Mouse (Mus musculus): Measurements from ENCODE around the gene Rpl11. TPM values are rescaled to one million over a fixed set of nuclear protein-coding genes. Genes with fewer than 3 reads are reported as not detected.

The Rpl11 gene
- total RNA-seq, 2 experiments from 2014 or later: 216 to 244 TPM

DNA sequence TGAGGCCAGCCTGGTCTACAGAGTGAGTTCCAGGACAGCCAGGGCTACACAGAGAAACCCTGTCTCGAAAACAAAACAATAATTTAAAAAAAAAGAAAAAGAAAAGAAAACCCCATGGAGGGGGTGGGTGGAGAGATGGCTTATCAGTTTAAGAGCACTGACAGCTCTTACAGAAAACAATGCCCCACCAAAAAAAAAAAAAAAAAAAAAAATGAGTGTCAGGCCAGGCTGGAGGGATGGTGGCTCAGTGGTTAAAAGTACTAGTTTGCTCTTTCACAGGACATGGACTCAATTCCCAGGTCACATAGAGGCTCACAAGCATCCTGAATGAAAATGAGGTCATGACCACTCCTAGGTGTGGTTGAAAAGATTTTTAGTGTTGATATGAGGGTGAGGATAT, 20.0 kb downstream of the Rpl11 start:
- DNase-seq (ENCODE audit: low spot score in 2 of 2): no peak
- intact Hi-C loops (cut with DNase I): no loop called here

DNA sequence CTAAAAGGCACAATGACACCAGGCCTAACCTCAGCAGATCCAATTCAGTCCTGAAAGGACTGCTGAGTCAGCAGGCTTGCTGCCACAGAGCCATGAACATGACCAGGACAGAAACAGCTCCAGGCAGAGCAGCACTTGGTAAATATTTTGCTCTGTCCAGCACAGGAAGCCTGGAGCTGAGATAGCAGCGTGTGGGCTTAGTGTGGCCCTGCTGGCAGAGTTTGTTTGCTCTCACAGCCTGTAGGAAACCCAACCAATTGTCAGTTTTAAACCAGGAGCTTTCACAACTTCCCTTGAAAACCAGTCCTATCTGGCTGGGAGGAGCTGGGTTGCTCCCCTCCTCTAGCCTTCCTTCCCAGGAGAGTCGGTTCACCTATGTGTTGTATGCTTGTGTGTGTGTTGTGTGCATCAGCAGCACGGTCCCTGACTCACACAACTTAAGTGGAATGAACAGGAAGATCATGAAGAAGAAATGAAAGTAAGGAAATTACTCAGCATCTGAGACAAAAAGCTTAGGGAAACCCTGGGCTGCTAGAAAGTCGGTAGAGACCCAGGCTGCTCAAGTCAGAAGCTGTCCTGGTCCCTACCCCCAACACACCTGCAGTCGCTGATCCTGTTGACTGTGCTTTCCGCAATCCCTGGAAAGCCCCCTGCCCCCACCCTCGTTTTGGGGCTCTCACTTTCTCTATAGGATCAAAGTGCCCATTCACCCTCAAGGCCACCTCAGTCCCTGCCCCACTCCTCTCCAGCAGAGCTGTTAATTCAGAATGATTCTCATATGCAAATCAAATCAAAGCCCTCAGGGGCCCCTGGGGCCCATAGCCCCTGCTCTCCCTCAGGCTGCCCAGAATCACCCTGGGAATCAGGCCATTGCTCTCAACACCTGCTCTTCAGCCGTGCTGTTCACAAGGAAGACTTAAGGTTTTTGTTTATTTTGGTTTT, 22.0 kb downstream of the Rpl11 start:
- intact Hi-C loops (cut with DNase I): no loop called here

DNA sequence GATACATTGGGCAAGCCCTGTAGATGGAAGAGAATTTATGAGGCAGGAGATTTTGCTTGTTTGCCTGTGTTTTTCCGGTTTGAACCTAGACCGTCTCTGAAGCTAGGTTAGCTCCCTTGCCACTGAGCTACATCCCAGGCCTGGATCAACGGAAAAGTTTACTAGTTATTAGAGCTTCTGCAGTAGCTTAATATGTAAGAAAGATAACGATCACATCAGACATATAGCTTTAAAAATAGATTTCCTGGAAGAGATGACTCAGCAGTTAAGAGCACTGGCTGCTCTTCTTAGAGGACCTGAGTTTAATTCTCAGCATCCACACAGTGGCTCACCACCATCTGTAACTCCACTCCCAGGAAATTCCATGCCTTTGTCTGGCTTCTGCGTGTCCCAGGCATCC, 24.5 kb downstream of the Rpl11 start:
- intact Hi-C loops (cut with DNase I): no loop called here

More for the DNA sequence above, 22.0 kb downstream of the Rpl11 start:
- peak in 1 of 2 experiments; percentile 16 for DNase-seq (ENCODE audit: low spot score in 2 of 2)

DNA sequence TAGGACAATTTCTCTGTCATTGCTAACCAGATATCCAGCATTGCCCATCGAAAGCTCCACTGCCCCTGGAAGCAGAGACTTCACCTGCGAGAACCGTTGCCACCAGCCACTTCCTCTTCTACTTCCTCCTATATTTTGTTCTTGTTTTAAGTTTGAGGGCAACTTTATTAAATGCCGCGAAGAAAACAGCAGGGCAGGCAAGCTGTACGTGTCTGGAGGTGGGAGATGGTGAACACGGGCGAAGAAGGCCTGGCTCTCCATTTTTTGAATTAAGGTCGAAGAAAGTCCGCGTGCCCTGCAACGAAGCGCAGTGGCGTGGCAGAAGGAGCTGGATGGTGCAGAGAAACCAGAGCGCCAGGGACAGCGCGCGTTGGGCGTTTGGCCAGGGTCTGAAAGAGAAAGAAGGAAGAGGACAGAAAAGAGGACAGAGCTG, 25.1 kb downstream of the Rpl11 start:
- no peak for DNase-seq (ENCODE audit: low spot score in 2 of 2)
- intact Hi-C loops (cut with DNase I): no loop called here

More for the DNA sequence above, 24.5 kb downstream of the Rpl11 start:
- DNase-seq (ENCODE audit: low spot score in 2 of 2): no peak

DNA sequence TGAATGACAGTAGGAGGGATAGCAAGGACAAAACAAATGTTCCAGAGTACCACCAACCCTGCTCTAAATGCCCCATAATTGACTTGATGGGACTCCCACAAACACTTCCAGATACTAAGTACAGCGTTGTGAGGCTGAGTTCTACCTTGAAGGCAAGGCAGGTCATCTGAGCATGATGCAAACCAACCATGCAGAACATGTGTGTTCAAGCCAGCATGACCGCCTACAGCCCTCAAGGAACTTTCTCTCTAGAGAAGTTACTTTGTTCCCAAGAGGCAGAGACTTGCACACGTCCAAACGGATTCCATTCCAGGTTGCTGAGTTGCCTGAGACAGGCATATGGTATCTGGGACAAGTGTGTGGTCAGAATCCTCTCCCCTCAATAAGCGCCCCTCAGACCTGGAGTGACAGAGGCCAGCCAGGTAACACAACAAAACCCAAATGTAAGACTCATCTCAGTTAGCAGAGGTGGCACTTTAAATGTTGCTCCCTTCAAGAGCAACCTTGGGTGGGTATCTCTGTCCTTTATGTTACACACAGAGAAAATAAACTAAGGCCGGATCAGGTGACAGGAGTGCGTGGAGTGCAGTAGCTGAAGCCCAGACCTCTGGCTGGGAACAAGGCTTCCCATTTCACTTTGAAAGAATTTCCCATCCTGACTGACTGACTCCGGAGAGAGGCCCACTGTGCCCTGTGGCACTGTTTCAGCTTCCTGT, 25.7 kb downstream of the Rpl11 start:
- intact Hi-C loops (cut with DNase I): no loop called here
- no peak for DNase-seq (ENCODE audit: low spot score in 2 of 2)

DNA sequence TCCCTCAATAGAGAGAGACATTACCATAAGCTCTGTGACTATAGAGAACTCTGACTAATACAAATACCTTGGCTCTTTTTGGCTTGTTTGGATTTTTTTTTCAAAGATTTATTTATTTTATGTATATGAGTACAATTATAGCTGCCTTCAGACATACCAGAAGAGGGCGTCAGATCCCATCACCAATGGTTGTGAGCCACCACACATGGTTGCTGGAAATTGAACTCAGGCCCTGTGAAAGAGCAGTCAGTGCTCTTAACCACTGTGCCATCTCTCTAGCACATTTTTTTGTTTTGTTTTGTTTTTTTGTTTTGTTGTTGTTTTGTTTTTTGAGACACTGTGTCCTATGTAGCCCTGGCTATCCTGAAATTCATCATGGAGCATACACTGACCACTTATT, 27.9 kb downstream of the Rpl11 start:
- intact Hi-C loops (cut with DNase I): no loop called here
- DNase-seq (ENCODE audit: low spot score in 2 of 2): no peak

DNA sequence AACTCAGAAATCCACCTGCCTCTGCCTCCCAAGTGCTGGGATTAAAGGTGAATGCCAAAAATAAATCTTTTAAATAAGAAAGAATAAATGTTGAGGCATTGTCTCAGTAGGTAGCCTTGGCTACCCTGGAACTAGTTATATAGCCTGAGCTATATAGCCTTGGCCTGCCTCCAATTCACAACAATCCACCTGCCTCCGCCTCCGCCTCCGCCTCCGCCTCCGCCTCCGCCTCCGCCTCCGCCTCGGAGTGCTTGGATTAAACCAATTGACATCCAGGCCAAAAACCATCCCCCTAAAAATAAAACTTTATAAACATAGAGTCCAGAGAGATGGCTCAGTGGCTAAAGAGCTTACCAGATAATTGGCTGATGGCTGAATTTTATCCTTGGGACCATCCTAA, 30.3 kb downstream of the Rpl11 start:
- no peak for DNase-seq (ENCODE audit: low spot score in 2 of 2)
- intact Hi-C loops (cut with DNase I): no loop called here

DNA sequence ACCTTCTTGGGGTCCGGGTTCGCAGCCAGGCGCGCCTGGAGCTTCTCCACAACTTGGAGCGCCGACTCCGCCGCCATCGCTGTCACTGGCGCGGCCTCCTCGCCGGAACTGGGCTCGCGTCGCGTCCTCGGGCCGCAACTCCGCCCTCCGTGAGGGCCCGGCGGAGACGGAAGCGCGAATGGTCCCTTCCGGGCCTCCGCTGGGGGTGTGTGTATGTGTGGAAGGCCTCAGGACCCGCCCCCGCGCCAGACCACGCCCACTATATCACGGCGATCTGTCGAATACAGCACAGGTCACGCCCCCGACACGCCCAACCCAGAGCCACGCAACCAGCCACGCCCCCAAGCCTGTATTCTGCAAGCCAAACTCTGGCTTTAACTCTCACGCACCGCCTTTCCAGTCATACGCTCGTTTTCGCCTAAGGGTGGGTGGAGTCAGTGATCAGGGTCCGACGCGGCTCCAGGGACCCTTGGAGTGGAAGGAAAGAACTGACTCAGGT, 31.6 kb downstream of the Rpl11 start, which contains the start of gene Eloa:
Gene Eloa (minus strand): TSS at position 215 of the 499 bp plus-strand sequence.
- DNase-seq (ENCODE audit: low spot score in 2 of 2): peak; percentile 99
- intact Hi-C loops (cut with DNase I): no loop called here

DNA sequence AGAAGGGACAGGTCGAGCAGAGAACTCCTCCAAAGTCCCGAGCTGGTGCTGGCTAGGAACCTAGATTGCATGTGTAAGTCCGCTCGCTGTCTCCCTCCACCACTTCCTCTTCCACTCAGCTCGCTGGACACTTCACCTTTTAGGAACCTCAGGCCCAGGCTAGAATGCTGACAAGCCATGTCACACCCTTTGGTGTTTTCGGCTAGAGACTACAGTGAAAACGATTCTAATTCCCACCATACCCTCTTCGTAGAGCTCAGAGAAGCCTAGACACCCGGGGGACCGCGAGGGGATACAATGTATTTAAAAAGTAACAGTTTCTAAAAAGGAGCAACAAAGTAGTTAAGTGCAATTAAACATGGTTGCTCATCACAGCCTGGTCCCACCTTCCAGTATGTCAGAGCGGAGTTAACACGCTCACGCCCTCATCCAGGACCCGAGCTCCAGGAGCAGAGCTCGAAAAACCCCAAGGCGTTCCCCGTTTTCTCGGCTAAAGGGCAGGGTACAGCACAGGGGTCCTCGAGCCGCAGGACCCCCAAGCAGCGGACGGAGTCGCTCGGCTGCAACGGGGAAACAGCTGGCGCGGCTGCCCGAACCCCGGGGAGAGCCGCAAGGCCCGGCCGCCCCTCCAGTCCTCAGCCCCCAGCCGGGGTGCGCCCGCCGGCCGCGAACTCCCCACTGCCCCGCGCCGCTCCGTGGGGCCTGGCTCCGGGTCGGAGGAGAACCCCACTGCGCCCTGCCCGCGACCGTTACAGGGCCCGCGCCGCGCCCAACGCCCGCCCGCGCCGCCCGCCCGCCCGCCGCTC, 32.3 kb downstream of the Rpl11 start:
- intact Hi-C loops (cut with DNase I): no loop called here
- DNase-seq (ENCODE audit: low spot score in 2 of 2): no peak

DNA sequence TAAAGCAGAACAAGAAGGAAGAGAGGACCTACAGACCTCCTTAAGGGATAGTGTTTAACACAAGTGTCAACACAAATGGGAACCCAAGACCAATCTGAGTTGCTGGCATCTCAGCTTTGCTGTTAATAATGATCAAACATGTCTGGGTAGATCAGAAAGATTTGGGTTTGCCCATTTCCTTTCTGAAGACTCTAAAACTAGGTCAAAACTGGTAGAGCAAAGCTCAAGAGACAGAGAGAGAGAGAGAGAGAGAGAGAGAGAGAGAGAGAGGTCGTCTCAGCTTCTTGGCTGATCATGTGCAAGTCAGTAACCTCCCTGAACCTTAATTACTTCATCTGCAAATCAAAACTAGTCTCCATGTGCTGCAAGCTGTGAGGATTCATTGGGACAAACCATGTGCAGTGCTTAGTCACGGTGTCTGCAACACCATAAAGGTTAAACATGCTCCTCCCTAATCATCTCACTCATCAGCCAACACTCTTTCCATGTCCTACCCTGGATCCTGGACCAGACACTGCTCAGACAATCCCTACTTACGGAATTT, 37.1 kb downstream of the Rpl11 start:
- DNase-seq (ENCODE audit: low spot score in 2 of 2): no peak
- intact Hi-C loops (cut with DNase I): no loop called here

DNA sequence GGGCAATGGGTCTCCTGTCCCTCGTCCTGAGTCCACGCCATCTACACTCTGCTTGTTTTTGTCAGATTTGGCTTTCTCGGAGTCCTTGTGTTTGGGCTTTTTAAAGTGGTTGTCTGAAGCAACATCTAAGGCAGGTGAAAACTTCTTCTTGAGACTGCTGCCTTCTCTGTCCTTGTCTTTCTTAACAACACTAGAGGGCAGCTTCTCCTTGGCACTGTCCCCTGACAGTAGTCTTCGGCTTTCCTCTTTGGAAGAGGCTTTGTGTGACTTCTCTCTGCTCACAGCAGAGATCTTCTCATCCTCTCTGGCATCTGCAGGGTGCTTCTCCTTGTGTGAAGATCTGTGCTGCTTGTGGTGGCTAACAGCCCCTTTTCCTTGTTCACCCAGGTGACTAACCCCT, 42.6 kb downstream of the Rpl11 start:
- intact Hi-C loops (cut with DNase I): no loop called here
- no peak for DNase-seq (ENCODE audit: low spot score in 2 of 2)

DNA sequence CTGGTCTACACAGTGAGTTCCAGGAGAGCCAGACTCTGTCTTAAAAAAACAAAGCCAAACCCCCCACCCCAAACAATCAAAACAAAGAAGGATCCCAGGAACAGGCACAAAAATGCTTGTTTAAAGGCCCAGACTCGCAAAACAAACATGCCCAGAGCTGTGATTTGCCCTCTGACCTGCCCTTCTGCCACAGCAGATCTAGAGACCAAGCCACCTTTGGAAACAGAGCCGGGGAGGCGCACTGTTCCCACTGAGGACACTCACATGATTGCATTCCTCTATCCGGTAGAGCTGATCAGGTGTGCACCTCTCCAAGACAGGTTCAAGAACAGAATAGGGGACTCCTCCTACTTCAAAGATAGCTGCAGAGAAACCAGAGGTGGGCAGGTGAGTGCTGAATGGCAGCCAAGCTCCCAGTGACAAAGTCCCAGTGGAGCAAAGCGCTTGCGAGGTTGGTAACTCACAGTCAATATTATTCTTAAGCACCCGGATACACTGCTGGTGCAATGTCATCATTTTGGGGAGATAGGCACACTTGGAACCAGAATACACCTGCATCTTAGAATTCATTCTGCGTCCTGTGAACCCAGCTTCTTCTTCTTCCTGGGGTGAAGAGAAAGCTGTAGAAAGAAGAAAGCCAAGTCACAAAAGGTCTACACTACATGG, 44.3 kb downstream of the Rpl11 start:
- intact Hi-C loops (cut with DNase I): no loop called here
- no peak for DNase-seq (ENCODE audit: low spot score in 2 of 2)

DNA sequence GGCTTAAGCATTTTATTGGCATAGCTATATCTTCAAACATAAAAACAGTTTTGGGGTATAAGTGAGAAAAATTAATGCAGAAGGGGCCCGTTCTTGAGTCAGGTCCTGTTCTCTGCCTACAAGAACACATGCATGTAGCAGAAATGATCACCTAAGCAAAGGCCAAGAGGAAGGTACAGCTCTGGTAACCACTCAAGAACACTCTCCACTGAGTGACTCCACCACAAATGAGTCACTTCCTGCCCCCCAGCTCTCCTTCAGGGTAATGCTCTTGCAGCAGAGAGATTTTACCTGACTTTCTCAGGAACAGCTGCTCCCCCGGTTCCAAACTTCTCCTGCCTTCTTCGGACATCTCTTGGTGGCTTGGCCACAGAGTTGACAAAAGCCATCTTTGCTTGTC, 46.4 kb downstream of the Rpl11 start:
- DNase-seq (ENCODE audit: low spot score in 2 of 2): no peak
- intact Hi-C loops (cut with DNase I): no loop called here

DNA sequence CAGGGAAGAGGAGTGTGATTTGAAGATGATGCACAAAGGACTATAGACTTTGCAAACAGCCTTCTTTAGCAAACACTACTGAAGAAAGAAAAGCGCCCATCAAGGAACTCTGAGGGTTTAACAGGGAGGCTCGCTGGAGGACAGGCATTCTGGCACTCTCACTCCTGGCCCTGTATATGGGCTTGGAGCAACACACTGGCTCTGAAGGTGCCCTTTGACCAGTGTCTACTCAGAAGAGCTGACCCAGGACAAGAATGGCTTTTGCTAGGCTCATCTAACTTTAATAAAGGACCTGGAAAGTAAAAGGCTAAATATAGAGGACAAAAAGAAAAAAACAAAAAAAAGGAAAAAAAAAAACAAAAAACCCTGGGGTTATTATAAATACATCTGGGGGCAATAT, 48.3 kb downstream of the Rpl11 start:
- intact Hi-C loops (cut with DNase I): no loop called here

DNA sequence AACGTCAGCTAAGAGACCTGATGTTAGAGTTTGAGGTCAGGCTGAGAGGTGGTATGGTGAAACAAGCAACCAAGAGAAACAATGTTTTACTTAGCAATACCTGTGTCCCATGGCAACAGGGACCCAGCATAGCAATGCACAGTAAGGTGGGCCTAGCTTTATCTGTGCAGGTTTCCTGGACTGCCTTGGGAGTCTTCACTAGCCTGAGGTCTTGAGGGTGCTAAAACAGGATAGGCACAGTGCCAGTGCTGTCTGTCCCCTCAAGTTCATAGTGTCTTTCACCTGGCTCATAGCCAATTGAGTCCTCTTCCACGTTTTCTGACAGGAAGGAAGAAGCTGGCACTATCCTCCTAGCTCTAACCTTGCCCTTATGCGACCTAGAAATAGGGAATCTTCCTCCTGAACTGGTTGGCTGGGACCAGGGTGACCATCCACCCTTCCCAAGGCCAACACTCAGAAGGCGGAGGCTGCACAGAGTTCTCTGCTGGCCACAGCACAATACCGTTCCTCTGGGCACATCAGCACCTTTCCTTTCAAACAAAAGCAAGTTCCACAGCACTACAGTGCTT, 49.0 kb downstream of the Rpl11 start:
- DNase-seq (ENCODE audit: low spot score in 2 of 2): no peak
- intact Hi-C loops (cut with DNase I): no loop called here

More for the DNA sequence above, 48.3 kb downstream of the Rpl11 start:
- no peak for DNase-seq (ENCODE audit: low spot score in 2 of 2)

DNA sequence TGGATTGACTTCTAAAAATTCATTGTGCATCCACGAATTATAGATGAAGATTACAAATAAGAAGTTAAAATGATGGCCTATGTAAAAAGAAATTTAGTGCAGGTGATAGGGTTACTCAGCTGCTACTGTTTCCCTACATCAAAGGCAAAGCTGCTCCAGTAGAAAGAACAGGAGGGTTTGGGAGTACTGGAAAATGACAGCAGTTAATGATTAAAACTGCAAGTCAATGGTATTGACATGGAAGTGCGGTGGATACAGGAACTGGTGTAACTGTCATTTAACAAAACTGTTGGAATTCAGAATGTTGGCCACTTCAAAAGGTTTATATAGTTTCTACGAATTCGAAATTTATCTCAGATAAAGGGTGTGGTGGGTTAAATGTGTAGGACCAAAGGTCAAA, 58.1 kb downstream of the Rpl11 start:
- intact Hi-C loops (cut with DNase I): no loop called here
- DNase-seq (ENCODE audit: low spot score in 2 of 2): no peak

DNA sequence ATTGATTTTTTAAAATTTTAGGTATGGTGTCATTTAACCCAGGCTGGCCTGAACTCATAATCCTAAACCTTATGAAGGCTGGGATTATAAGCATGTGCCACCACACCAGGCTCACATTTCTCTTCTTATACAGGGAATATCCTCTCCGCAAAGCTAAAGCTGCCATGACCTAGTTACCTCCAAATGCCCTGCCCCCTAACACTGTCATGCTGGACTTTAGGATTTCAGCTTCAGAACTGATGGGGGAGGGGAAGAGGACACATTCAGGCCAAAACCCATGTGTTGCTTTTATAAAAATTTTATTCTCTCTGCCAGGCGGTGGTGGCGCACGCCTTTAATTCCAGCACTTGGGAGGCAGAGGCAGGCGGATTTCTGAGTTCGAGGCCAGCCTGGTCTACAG, 59.3 kb downstream of the Rpl11 start:
- intact Hi-C loops (cut with DNase I): no loop called here

DNA sequence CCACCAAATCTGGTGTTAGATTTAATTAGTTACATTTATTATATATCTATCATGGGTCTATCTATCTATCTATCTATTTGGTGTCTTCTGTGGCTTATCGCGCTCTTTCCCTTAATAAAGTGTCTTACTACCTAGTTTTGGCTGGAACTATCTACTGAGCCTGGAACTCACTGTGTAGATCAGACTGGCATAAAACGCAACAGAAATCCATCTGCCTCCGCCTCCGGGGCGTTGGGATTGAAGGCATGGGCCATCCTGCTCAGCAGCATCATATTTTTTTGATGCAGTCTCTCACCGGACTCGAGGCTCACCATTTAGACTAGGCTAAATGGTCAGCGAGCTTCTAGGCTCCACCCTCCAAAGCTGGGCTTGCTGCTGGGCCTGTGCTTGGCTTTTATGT, 65.5 kb downstream of the Rpl11 start:
- DNase-seq (ENCODE audit: low spot score in 2 of 2): no peak
- intact Hi-C loops (cut with DNase I): no loop called here

More for the DNA sequence above, 59.3 kb downstream of the Rpl11 start:
- no peak for DNase-seq (ENCODE audit: low spot score in 2 of 2)
